ENCODE assay signal across 18 mouse cellular contexts in genomic region chr13:91474027-91474426, GRCm38 (mm10). TPM values are rescaled to one million over a fixed set of nuclear protein-coding genes. Genes with fewer than 3 reads are reported as not detected.
DNase-seq lines count a peak whose midpoint lies in the region; ATAC-seq and TF ChIP-seq lines count a peak whose summit lies in the region.
"Had no signal": no experiment of that assay in that cellular context is flagged by ENCODE, and none has a peak within 500 bp of the region (broad histone marks: within the 10 kb centered on the region; RNA-seq: fewer than 3 reads in every experiment).

No protein-coding gene starts in this region.

- no peak overlapping the region for H3K4me2 ChIP-seq in heart, postnatal 0 days (ENCODE audit: low read depth, low read length)
- H3K4me2 ChIP-seq in liver, postnatal 0 days (ENCODE audit: low read depth, low read length) = peak overlapping the region; percentile 8; the same call in 1 of the 2 replicates
- H3K4me2 ChIP-seq in midbrain, embryonic 15.5 days = no peak overlapping the region
- H3K4me2 ChIP-seq: embryonic facial prominence, embryonic 13.5 days; limb, embryonic 15.5 days; midbrain, embryonic 12.5 days; neural tube, embryonic 15.5 days had no signal

- TF ChIP-seq EP300 in heart, postnatal 0 days (IDR thresholded peaks at IDR 0.05; ENCODE audit: low read depth) = no peak
- TF ChIP-seq EP300 in liver, postnatal 0 days (IDR thresholded peaks at IDR 0.05; ENCODE audit: low read depth) = peak; percentile 61

- H3K27ac ChIP-seq in heart, postnatal 0 days (ENCODE audit: low read depth) = 0 out of 2 replicates have a peak overlapping the region, but pooled peaks have one; percentile 26
- H3K27ac ChIP-seq in liver, postnatal 0 days (ENCODE audit: low read depth) = 0 out of 2 replicates have a peak overlapping the region, but pooled peaks have one; percentile 29
- no peak overlapping the region for H3K27ac ChIP-seq in midbrain, embryonic 15.5 days
- H3K27ac ChIP-seq: embryonic facial prominence, embryonic 13.5 days; limb, embryonic 15.5 days; midbrain, embryonic 12.5 days; neural tube, embryonic 15.5 days had no signal

- no peak for DNase-seq in heart, postnatal 0 days (ENCODE audit: low spot score)
- DNase-seq in heart, adult 9 months (ENCODE audit: low spot score in 2 of 2) = no peak
- DNase-seq in c-Kit-positive CD71-positive TER-119-negative erythroid progenitor cells, embryonic 14.5 days (ENCODE audit: low read depth) = peak; percentile 77
- DNase-seq in liver, postnatal 0 days = peak; percentile 37
- DNase-seq in adrenal gland, postnatal 25 days = no peak
- DNase-seq: gastrocnemius, postnatal 25 days; kidney, adult 8-10 months; kidney, postnatal 4 days; lung, postnatal 14 days; thymus, postnatal 4 days had no signal

- ATAC-seq in heart, postnatal 0 days (ENCODE audit: insufficient read depth, low read depth) = no peak
- ATAC-seq in erythroid progenitor cell, adult 5-6 weeks (replicated peaks; ENCODE audit: low FRiP score, poor library complexity, severe bottlenecking) = peak; percentile 92
- ATAC-seq in liver, postnatal 0 days = peak; percentile 97
- ATAC-seq in monocyte, adult 5-6 weeks (replicated peaks; ENCODE audit: insufficient number of reproducible peaks, low FRiP score, low TSS enrichment, poor library complexity, severe bottlenecking) = no peak
- no peak for ATAC-seq in midbrain, embryonic 15.5 days (replicated peaks)

- no peak for TF ChIP-seq CTCF in heart, postnatal 0 days (IDR thresholded peaks at IDR 0.05; ENCODE audit: low read depth)
- no peak for TF ChIP-seq CTCF in liver, postnatal 0 days (IDR thresholded peaks at IDR 0.05; ENCODE audit: low read depth)

- WGBS in heart, postnatal 0 days = 14% methylated on average over 1 of the region's 1 CpGs
- WGBS in liver, postnatal 0 days (ENCODE audit: insufficient replicate concordance) = 21% methylated on average over 1 of the region's 1 CpGs
- WGBS in midbrain, embryonic 15.5 days = 80% methylated on average over 1 of the region's 1 CpGs

- H3K4me1 ChIP-seq in heart, postnatal 0 days (ENCODE audit: control insufficient read depth, insufficient read depth) = peaks cover 22% of the 10 kb centered on the region
- peaks cover 9% of the 10 kb centered on the region for H3K4me1 ChIP-seq in liver, postnatal 0 days (ENCODE audit: insufficient read depth)
- H3K4me1 ChIP-seq in midbrain, embryonic 15.5 days = peaks cover 10% of the 10 kb centered on the region

- no peak overlapping the region for H3K4me3 ChIP-seq in heart, postnatal 0 days (ENCODE audit: low read depth, low read length)
- H3K4me3 ChIP-seq in liver, postnatal 0 days (ENCODE audit: low read depth, low read length) = no peak overlapping the region
- H3K4me3 ChIP-seq in midbrain, embryonic 15.5 days = no peak overlapping the region
- H3K4me3 ChIP-seq: embryonic facial prominence, embryonic 13.5 days; limb, embryonic 15.5 days; midbrain, embryonic 12.5 days; myocyte; neural tube, embryonic 15.5 days had no signal

- 0 out of 2 replicates have a peak, but pooled peaks cover 3% of the 10 kb centered on the region for H3K9me3 ChIP-seq in heart, postnatal 0 days (replicated peaks; ENCODE audit: control insufficient read depth, low read length)
- 0 out of 2 replicates have a peak, but pooled peaks cover 4% of the 10 kb centered on the region for H3K9me3 ChIP-seq in liver, postnatal 0 days (ENCODE audit: low read length)
- H3K9me3 ChIP-seq in midbrain, embryonic 15.5 days = no peaks in the 10 kb centered on the region
- H3K9me3 ChIP-seq: embryonic facial prominence, embryonic 13.5 days; limb, embryonic 15.5 days; midbrain, embryonic 12.5 days; neural tube, embryonic 15.5 days had no signal

- H3K27me3 ChIP-seq in heart, postnatal 0 days (ENCODE audit: control insufficient read depth, insufficient read depth, low read length) = no peaks in the 10 kb centered on the region
- H3K27me3 ChIP-seq in liver, postnatal 0 days (ENCODE audit: insufficient read depth, low read length) = no peaks in the 10 kb centered on the region
- H3K27me3 ChIP-seq in midbrain, embryonic 15.5 days (replicated peaks) = no peaks in the 10 kb centered on the region
- H3K27me3 ChIP-seq: embryonic facial prominence, embryonic 13.5 days; limb, embryonic 15.5 days; midbrain, embryonic 12.5 days; neural tube, embryonic 15.5 days had no signal

- no peaks in the 10 kb centered on the region for H3K36me3 ChIP-seq in heart, postnatal 0 days (replicated peaks; ENCODE audit: control insufficient read depth, insufficient read depth, low read length)
- no peaks in the 10 kb centered on the region; the same call in 1 of the 2 replicates for H3K36me3 ChIP-seq in liver, postnatal 0 days (replicated peaks; ENCODE audit: insufficient read depth, low read length)
- no peaks in the 10 kb centered on the region for H3K36me3 ChIP-seq in midbrain, embryonic 15.5 days (replicated peaks)
- H3K36me3 ChIP-seq: embryonic facial prominence, embryonic 13.5 days; limb, embryonic 15.5 days; midbrain, embryonic 12.5 days; neural tube, embryonic 15.5 days had no signal

- H3K9ac ChIP-seq in heart, postnatal 0 days (replicated peaks; ENCODE audit: low read depth, low read length) = no peak overlapping the region
- H3K9ac ChIP-seq in liver, postnatal 0 days (replicated peaks) = no peak overlapping the region
- H3K9ac ChIP-seq in midbrain, embryonic 15.5 days = no peak overlapping the region
- H3K9ac ChIP-seq: embryonic facial prominence, embryonic 13.5 days; limb, embryonic 15.5 days; midbrain, embryonic 12.5 days; neural tube, embryonic 15.5 days had no signal

RNA-seq across cellular contexts. Expression of gene Ssbp2, which starts 13.9 kb away (rescaled TPM):
- total RNA-seq in heart, postnatal 0 days (2014; rRNA removed; ENCODE audit: low replicate concordance) = 74.2 and 85.1 TPM in 2 replicates
- polyA plus RNA-seq in heart, postnatal 0 days (2015; fragmentation: Nextera tagmentation; extraction: Ambion mirVana) = 70.8 and 75.7 TPM in 2 replicates
- total RNA-seq in erythroid progenitor cell, adult 5-6 weeks (2015; ENCODE audit: low replicate concordance) = 34.6 and 58.7 TPM in 2 replicates
- total RNA-seq in erythroid progenitor cell, adult 5-6 weeks (2017; ENCODE audit: low replicate concordance) = 37.7 and 57.4 TPM in 2 replicates
- 18.8 and 21.6 TPM in 2 replicates for polyA plus RNA-seq in liver, postnatal 0 days (2015; fragmentation: Nextera tagmentation; extraction: Ambion mirVana)
- total RNA-seq in monocyte, adult 5-6 weeks (2017) = 9.8 to 35.4 TPM (median 12.4 TPM) in 3 replicates
- 259 and 280 TPM in 2 replicates for polyA plus RNA-seq in midbrain, embryonic 15.5 days (2015; fragmentation: Nextera tagmentation; extraction: Ambion mirVana)
- 25.4 and 30.5 TPM in 2 replicates for total RNA-seq in adrenal gland, postnatal 25 days (2021)

Comparison
In these comparisons a context has a peak if more than half of its experiments do, and no peak if none do; other contexts are left out.
1. ATAC-seq: peak in erythroid progenitor cell, adult 5-6 weeks (single experiment) and liver, postnatal 0 days (single experiment); none in heart, postnatal 0 days (single experiment), monocyte, adult 5-6 weeks (single experiment) and midbrain, embryonic 15.5 days (single experiment).
2. DNase-seq: peak in c-Kit-positive CD71-positive TER-119-negative erythroid progenitor cells, embryonic 14.5 days (single experiment) and liver, postnatal 0 days (single experiment); none in heart, postnatal 0 days (single experiment), heart, adult 9 months (0 of 2) and adrenal gland, postnatal 25 days (single experiment).